Mouse (Mus musculus) midbrain, embryonic 15.5 days (tissue): ENCODE results near the gene Gldc. TPM values are rescaled to one million over a fixed set of nuclear protein-coding genes. Genes with fewer than 3 reads are reported as not detected.
A peak's percentile ranks its signal among the peaks of the same experiment; 100 is the strongest.

ENCODE experiments used
- ATAC-seq: fragments of 200-750 bp; cut with Nextera tagmentation; replicated peaks from 2 replicates; pipeline ENCODE4 v1.8.0; 2017; ENCODE audit warnings: moderate TSS enrichment
- H3K27ac ChIP-seq: fragments of 300-500 bp; sonication (generic); 2 replicates; pipeline ENCODE4 v1.5.1; 2015; ENCODE audit warnings: mild to moderate bottlenecking, inconsistent platforms
- H3K27me3 ChIP-seq: fragments of 300-500 bp; sonication (generic); replicated peaks from 2 replicates; pipeline ENCODE4 v1.6.1; 2015; ENCODE audit warnings: inconsistent platforms
- H3K36me3 ChIP-seq: fragments of 300-500 bp; sonication (generic); replicated peaks from 2 replicates; pipeline ENCODE4 v1.6.1; 2015; ENCODE audit warnings: inconsistent platforms
- H3K4me1 ChIP-seq: fragments of 300-500 bp; sonication (generic); 2 replicates; pipeline ENCODE4 v1.6.1; 2015; ENCODE audit warnings: inconsistent platforms
- H3K4me2 ChIP-seq: fragments of 300-500 bp; sonication (generic); 2 replicates; pipeline ENCODE4 v1.6.1; 2015; ENCODE audit warnings: inconsistent platforms, mild to moderate bottlenecking, moderate library complexity
- H3K4me3 ChIP-seq: fragments of 300-500 bp; sonication (generic); 2 replicates; pipeline ENCODE4 v1.5.1; 2015; ENCODE audit warnings: mild to moderate bottlenecking, inconsistent platforms
- H3K9ac ChIP-seq: fragments of 300-500 bp; sonication (generic); 2 replicates; pipeline ENCODE4 v1.6.1; 2015; ENCODE audit warnings: mild to moderate bottlenecking, inconsistent platforms
- H3K9me3 ChIP-seq: fragments of 300-500 bp; sonication (generic); 2 replicates; pipeline ENCODE4 v1.6.1; 2016; ENCODE audit warnings: inconsistent platforms
- WGBS: fragments of 180-500 bp; shearing (Covaris S2); methylation state at CpG from one replicate; pipeline ENCODE4 v1.1.7; 2015; ENCODE audit warnings: mixed read lengths; 5-methylcytosine and 5-hydroxymethylcytosine counted together
- polyA plus RNA-seq: library from polyadenylated mRNA; unstranded; fragments of >200 nt; fragmentation: Nextera tagmentation; extraction: Ambion mirVana; gene quantifications from 2 replicates; pipeline ENCODE4 v1.2.1, GENCODE M21; 2015

Gldc gene
- polyA plus RNA-seq, 1 experiment from 2014 or later, result 6.6 TPM

DNA sequence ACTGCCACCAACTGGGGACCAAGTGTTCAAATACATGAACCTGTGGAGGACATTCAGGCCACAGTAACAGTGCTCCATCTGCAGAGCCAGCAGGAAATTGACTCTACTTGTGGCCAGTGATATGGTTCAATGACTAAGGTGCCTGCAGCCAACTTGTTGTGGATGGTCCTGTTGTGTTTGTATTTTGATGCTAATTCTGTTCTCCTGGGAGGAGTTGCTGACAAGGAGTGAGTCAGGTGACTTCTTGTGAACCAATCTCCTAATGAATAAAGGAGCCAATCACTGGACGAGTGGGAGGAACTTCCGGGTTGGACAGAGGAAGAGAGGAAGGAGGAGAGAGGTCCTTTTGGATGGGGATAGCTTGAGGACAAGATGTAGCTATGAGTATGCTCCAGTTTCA, 10.3 kb upstream of the Gldc start:
- no peaks in the 10 kb centered on the region for H3K27me3 ChIP-seq
- 85% methylated on average over 2 of the region's 2 CpGs for whole genome bisulfite sequencing
- no peak for ATAC-seq
- H3K9ac ChIP-seq, result no peak overlapping the region
- H3K9me3 ChIP-seq, result no peaks in the 10 kb centered on the region
- H3K4me3 ChIP-seq, result no peak overlapping the region
- H3K36me3 ChIP-seq, result no peaks in the 10 kb centered on the region
- H3K27ac ChIP-seq, result no peak overlapping the region
- H3K4me2 ChIP-seq, result no peak overlapping the region
- H3K4me1 ChIP-seq, result no peaks in the 10 kb centered on the region

DNA sequence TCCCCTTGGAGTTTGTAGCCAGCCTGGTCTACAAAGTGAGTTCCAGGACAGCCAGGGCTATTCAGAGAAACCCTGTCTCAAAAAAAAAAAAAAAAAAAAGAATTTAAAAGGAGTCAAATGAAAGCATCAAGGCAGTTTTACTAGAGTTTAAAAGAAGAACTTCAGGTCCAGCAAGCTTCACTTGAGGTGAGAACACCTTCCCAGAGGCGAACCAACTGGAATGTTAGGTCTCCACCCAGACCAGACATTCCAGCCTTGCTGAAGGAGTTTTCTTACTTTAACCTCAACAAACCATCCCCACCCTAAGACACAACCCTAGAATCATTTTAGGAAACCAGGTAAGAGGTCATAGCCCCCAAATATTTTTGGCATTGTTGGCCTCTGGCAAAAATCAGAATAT, 4.8 kb upstream of the Gldc start:
- no peak for ATAC-seq
- Histone ChIP-seq H3K9me3 (no peaks in the 10 kb centered on the region), H3K36me3 (no peaks in the 10 kb centered on the region), H3K4me2 (no peak overlapping the region), H3K27ac (no peak overlapping the region), H3K4me3 (no peak overlapping the region), H3K4me1 (peaks cover 6% of the 10 kb centered on the region), H3K9ac (no peak overlapping the region), H3K27me3 (no peaks in the 10 kb centered on the region)
- WGBS, result 87% methylated on average over 1 of the region's 1 CpGs

DNA sequence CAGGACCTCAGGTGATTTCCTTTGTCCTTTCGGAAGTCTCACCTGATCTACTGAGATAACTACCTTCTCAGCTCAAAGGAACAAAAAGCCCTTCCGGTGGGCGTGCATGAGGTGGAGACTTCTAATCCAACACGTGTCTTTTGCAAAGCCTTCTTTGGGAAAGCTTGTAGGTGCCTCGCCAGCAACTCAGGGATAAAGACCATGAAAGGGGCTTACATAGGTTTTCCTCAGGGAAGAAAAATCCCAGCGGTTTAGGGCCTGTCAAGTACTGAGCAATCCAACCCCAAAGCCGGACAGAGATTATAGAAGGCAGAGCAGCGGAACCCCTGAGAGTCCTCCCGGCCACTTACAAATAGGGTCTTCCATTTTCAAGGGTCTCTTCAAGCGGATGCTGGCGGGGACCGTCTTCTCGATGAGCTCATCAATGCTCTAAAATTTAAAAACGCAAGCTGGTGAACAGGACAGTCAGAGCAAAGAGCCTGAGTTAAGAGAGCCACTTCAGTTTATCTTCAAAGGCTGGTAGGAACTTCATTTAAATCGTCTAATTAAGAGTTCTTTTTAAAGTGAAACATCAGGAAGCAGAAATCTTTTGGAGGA, 1.1 kb downstream of the Gldc start:
- H3K36me3 ChIP-seq, result no peaks in the 10 kb centered on the region
- ATAC-seq, result no peak; the same call in 1 of the 2 replicates
- 3% methylated on average over 15 of the region's 15 CpGs for WGBS
- peaks cover 7% of the 10 kb centered on the region; the same call in 1 of the 2 replicates for H3K27me3 ChIP-seq
- H3K27ac ChIP-seq, result no peak overlapping the region
- H3K4me2 ChIP-seq, result peak overlapping the region; percentile 99
- peak overlapping the region; percentile 56 for H3K4me3 ChIP-seq
- H3K4me1 ChIP-seq, result peaks cover 15% of the 10 kb centered on the region
- H3K9ac ChIP-seq, result peak overlapping the region; percentile 54; the same call in 1 of the 2 replicates
- H3K9me3 ChIP-seq, result no peaks in the 10 kb centered on the region

DNA sequence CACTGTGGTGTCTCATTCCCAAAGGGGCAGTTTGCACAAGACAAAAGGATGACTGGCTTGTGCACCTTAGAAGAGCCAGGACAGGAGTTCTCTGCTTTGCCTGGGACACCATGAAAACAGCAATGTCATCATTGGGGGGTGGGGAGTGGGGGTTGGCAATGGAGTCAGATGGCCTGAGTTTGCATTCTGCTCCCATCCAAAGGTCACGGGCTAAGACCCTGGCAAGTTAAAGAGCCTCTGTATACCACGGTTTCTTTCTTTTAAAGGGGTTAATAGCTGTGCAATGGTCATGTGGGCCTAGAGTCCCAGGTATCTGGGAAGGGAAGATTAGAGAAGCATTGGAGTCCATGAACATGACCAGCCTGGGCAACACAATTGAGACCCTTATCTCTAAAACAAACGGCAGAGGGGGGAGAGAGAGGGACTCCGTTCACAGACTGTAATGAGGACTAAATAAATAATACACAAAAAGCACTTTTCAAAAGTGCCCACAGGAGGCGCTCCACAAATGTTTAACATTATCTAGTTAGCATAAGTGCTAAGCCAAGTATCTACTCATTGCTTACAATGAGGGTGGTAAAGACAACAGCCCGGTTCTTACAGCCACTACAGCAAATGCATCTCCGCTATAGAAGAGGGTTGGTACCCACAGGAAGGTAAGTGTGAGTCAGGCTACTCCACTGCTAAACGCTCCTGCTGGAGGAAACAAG, 3.7 kb downstream of the Gldc start:
- H3K4me2 ChIP-seq, result no peak overlapping the region
- peaks cover 7% of the 10 kb centered on the region; the same call in 1 of the 2 replicates for H3K27me3 ChIP-seq
- H3K36me3 ChIP-seq, result no peaks in the 10 kb centered on the region
- H3K4me3 ChIP-seq, result no peak overlapping the region
- 80% methylated on average over 8 of the region's 8 CpGs for WGBS
- H3K9me3 ChIP-seq, result no peaks in the 10 kb centered on the region
- H3K4me1 ChIP-seq, result peaks cover 15% of the 10 kb centered on the region
- no peak overlapping the region for H3K27ac ChIP-seq
- no peak overlapping the region for H3K9ac ChIP-seq
- no peak for ATAC-seq

DNA sequence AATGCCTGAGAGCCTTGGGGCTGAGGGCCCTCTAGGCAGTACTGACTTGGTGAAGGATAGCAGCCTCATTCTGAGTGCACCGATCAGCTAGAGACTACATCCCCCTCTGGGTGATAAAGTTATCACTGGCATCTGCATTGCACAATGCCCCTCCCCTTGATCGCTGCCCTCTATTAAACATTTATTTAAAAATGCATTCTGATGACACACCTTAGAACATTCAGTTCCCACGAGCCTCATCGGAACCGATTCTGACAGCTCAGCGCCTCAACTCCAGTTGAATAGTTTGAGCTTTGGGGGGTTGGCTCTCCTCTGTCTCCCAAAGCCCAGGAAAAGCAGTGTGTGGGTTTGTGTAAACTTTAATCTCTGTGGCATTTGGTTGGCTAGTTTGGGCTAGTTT, 4.9 kb downstream of the Gldc start:
- WGBS, result 74% methylated on average over 6 of the region's 6 CpGs
- no peak overlapping the region for H3K4me2 ChIP-seq
- H3K4me1 ChIP-seq, result peaks cover 12% of the 10 kb centered on the region
- H3K27me3 ChIP-seq, result peaks cover 7% of the 10 kb centered on the region; the same call in 1 of the 2 replicates
- H3K36me3 ChIP-seq, result no peaks in the 10 kb centered on the region
- H3K9me3 ChIP-seq, result no peaks in the 10 kb centered on the region
- H3K9ac ChIP-seq, result no peak overlapping the region
- no peak overlapping the region for H3K27ac ChIP-seq
- no peak overlapping the region for H3K4me3 ChIP-seq
- ATAC-seq, result no peak

DNA sequence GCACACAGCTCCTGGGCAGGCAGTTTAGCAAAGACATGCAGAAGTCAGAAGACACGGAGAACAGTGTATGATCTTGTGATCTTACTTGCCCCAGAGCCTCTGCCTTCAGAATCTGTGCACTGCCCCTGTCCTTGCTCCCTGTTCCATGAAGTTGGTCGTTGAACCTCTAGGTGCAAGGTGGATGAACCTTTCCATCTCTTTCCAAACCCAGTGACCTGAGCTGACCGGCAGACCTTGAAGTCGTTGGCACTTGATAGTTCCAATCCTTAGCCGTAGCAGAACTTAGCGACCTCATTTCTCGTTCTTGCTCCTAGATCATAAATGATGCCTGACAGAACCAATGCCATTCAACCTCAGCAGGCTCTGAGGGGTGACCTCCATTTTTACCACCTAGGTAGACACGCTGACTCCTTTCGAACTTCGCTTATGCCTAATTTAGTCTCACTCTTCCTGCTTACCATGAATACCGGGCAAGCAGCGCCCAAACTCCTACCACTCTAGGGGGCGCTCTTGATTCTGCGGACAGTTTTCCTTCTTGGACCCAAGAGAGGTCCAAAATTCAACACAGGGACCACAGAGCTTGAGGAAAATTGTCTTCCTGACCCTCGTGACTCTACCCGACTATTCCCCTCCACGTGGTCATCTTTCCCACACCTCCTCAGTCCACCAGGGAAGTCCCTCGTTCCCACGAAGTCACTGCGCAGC, 8.3 kb downstream of the Gldc start:
- Histone ChIP-seq H3K36me3 (no peaks in the 10 kb centered on the region), H3K4me2 (no peak overlapping the region), H3K4me1 (no peaks in the 10 kb centered on the region), H3K27ac (no peak overlapping the region), H3K9ac (no peak overlapping the region), H3K27me3 (no peaks in the 10 kb centered on the region), H3K9me3 (no peaks in the 10 kb centered on the region), H3K4me3 (no peak overlapping the region)
- no peak for ATAC-seq
- 91% methylated on average over 20 of the region's 20 CpGs for WGBS

DNA sequence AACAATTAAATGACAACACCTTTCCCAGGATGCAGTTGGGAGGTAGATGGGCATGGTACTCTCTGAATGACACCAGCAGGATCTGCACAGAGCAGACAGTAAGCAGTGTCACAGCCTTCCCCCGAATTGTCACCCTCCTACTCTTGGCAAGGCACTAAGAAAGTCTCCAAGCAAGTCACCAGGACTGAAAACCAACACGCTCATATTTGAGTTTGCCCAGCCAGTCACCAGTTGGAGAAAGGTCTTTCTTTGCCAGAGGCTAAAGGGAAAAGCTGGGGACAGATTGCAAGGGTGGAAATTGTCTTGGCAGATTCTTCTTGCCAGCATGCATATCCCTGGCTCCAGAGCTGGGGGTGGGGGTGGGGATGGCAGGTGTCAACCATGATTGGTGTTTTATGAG, 11.0 kb downstream of the Gldc start:
- Histone ChIP-seq H3K36me3 (no peaks in the 10 kb centered on the region), H3K27ac (no peak overlapping the region), H3K9me3 (no peaks in the 10 kb centered on the region), H3K4me3 (no peak overlapping the region), H3K9ac (no peak overlapping the region), H3K4me1 (no peaks in the 10 kb centered on the region), H3K4me2 (no peak overlapping the region), H3K27me3 (no peaks in the 10 kb centered on the region)
- WGBS, result 81% methylated on average over 2 of the region's 2 CpGs
- no peak for ATAC-seq

DNA sequence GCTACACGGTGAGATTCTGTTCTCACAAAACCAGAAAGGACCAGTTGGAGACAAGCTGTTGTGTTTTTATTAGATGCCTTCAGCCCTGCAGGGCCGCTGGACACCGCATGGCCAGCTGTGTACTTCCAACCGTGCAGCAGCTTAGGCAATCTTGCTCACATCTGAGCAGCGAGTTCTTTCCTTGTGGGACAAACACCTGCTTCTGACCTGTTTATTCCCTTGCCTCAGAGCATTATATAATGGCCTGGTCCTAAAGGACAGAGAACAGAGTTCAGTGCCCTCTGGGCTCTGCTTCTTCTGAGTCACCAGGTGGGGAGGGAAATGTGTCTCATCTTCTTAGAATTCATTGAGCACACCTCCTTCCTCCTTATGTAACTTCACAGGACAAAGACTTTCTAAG, 12.4 kb downstream of the Gldc start:
- Histone ChIP-seq H3K9me3 (no peaks in the 10 kb centered on the region), H3K4me1 (no peaks in the 10 kb centered on the region), H3K27me3 (no peaks in the 10 kb centered on the region), H3K9ac (no peak overlapping the region), H3K27ac (no peak overlapping the region), H3K4me3 (no peak overlapping the region), H3K36me3 (no peaks in the 10 kb centered on the region), H3K4me2 (no peak overlapping the region)
- WGBS, result 76% methylated on average over 5 of the region's 5 CpGs
- no peak for ATAC-seq

DNA sequence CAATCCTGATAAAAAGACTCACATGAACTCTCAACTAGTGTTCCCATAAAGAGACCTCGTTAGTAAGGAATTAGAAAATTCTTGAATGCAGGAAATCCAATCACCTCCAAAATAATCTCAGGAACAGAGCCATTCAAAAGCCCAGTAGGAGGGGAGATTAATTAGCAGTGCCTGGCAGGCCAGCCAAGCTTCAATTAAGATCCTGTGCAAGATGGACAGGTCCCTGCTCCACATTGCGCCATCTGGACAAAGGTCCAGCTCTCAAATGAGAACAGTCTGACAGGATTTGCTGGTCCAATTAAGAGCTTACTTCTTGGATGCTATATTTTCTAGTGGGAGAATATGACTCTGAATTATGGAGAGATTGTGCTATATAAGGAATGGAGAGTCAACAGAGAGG, 15.2 kb downstream of the Gldc start:
- 15% methylated on average over 2 of the region's 2 CpGs for whole genome bisulfite sequencing

DNA sequence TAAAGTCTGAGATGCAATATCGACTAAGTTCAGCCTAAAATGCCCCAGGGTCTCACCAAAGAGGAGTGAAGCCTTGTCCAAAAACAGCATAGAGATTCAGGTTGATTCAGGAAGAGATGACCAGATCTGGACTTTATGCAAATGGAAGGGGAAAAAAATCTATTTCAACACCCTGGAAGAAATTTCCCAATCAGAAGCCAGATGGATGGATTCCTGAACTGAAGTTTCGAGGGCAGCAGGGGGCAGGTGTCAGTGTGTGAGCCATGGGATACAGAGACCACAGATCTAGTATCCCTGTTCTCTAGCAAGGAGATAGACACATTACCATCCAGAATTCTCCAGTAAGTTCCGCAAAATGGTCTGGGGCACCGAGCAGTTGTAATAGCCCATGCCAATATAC, 17.0 kb downstream of the Gldc start:
- Histone ChIP-seq H3K4me1 (peaks cover 13% of the 10 kb centered on the region), H3K4me2 (no peak overlapping the region)
- no peak for ATAC-seq

More for the DNA sequence above, 15.2 kb downstream of the Gldc start:
- H3K4me2 ChIP-seq, result no peak overlapping the region
- no peak overlapping the region for H3K27ac ChIP-seq
- no peak for ATAC-seq
- peaks cover 5% of the 10 kb centered on the region for H3K4me1 ChIP-seq
- no peak overlapping the region for H3K9ac ChIP-seq
- H3K36me3 ChIP-seq, result no peaks in the 10 kb centered on the region
- H3K9me3 ChIP-seq, result no peaks in the 10 kb centered on the region
- H3K4me3 ChIP-seq, result no peak overlapping the region
- no peaks in the 10 kb centered on the region for H3K27me3 ChIP-seq

DNA sequence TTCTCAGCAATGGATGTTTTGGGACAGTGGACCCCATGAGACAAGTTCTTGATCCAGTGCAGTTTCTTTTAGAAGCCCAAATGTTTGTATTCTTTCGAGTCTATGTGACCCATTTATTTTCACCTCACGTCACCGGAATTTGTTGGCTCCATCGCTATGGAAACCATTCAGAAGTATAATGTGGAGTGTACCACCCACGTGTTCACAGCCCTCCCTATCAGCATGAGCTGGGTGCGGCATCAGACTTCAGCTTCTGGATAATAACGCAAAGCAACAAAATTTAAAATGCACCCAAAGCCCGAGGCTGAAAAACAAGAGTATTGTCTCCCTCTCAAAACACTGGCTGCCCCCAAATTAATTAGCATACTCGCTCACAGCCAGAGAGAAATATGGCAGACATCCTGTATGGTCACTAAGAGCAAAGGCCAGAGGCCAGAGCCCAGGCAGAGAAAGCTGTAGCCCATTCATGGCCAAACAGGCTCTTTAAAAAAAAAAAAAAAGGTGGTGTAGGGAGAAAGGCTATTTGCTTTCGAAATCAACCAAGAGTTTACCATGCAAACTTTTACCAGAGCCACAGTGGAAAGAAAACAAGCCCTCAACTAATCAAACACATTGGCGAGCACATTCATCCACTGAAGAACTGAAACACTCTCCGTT, 18.1 kb downstream of the Gldc start:
- Histone ChIP-seq H3K27ac (0 out of 2 replicates have a peak overlapping the region, but pooled peaks have one; percentile 18), H3K9ac (no peak overlapping the region), H3K4me2 (peak overlapping the region; percentile 28), H3K36me3 (no peaks in the 10 kb centered on the region), H3K9me3 (no peaks in the 10 kb centered on the region), H3K27me3 (no peaks in the 10 kb centered on the region), H3K4me1 (peaks cover 13% of the 10 kb centered on the region), H3K4me3 (no peak overlapping the region)
- ATAC-seq, result peak; percentile 92
- WGBS, result 31% methylated on average over 12 of the region's 12 CpGs

More for the DNA sequence above, 17.0 kb downstream of the Gldc start:
- no peaks in the 10 kb centered on the region for H3K27me3 ChIP-seq
- H3K9ac ChIP-seq, result no peak overlapping the region
- no peaks in the 10 kb centered on the region for H3K36me3 ChIP-seq
- H3K4me3 ChIP-seq, result no peak overlapping the region
- WGBS, result 90% methylated on average over 4 of the region's 4 CpGs
- no peak overlapping the region for H3K27ac ChIP-seq
- no peaks in the 10 kb centered on the region for H3K9me3 ChIP-seq

DNA sequence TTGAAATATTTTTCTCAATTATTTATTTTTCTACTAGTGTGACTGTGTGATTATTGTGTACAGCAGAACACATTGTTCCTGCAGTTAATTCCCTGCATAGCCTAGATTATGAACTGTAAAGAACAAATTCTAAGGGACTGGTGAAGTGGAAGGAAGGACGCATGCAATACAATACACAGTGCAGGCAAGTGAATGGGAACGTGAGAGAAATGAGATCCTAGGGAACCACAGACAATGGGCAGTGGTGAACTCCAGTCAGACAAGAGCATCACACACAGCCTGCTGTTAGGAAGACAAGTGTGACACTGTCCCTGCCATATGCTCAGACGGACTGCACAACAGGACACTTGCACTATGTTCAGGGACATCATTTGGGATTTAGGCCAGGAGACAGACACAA, 21.5 kb downstream of the Gldc start:
- no peak; the same call in 1 of the 2 replicates for ATAC-seq

More for the DNA sequence above, 21.5 kb downstream of the Gldc start:
- H3K4me1 ChIP-seq, result peaks cover 13% of the 10 kb centered on the region
- no peak overlapping the region for H3K27ac ChIP-seq
- WGBS, result 8% methylated on average over 3 of the region's 3 CpGs
- H3K4me3 ChIP-seq, result no peak overlapping the region
- no peak overlapping the region for H3K9ac ChIP-seq
- H3K4me2 ChIP-seq, result no peak overlapping the region
- H3K36me3 ChIP-seq, result no peaks in the 10 kb centered on the region
- H3K27me3 ChIP-seq, result no peaks in the 10 kb centered on the region
- H3K9me3 ChIP-seq, result no peaks in the 10 kb centered on the region
